Mouse (Mus musculus) bone marrow macrophage, adult 2 months (primary cell): Measurements from ENCODE around the gene Wnt8b.

Experiments
- CTCF ChIP-seq: IDR thresholded peaks from 2 replicates; pipeline ENCODE4 v1.5.1; 2012; ENCODE audit warnings: low read depth, mild to moderate bottlenecking, low read length, moderate library complexity
- POLR2A ChIP-seq: IDR thresholded peaks from 2 replicates; pipeline ENCODE4 v1.6.1; 2012; ENCODE audit warnings: mild to moderate bottlenecking, low read depth, low read length, borderline replicate concordance

DNA sequence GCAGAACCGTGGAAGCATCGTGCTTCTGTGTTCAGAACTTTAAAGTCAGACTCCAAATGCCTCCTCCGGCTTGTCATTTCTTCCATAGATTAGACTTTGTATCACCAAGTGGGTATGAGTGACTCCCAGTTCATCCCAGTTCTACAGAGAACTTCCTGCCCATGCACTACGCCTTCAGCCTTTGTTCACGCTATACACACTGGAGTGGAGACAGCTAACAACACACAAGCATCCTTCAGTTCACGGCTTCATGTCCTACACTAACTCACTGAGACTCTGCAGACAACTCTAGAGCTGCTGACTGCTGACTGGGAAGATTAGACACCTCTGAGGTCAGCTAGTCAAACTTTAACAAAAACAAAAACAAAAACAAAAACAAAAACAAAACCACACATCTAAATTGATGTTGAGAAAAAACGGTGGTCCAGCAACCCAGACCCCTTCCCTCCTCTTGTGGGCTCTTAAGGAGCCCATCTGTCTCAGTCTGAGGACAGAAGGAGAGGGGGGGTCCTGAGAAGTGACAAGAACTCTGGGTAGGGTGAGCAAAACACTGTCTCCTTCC, 20.7 kb downstream of the Wnt8b start:
- TF ChIP-seq CTCF = no peak
- no peak for TF ChIP-seq POLR2A
